Mouse (Mus musculus): ENCODE data around the gene Rec8. TPM values are rescaled to one million over a fixed set of nuclear protein-coding genes. Genes with fewer than 3 reads are reported as not detected.
A peak's percentile ranks its signal among the peaks of the same experiment; 100 is the strongest.

The Rec8 gene
- total and polyA plus RNA-seq, 2 experiments from 2014 or later, result 12.2 to 12.8 TPM

DNA sequence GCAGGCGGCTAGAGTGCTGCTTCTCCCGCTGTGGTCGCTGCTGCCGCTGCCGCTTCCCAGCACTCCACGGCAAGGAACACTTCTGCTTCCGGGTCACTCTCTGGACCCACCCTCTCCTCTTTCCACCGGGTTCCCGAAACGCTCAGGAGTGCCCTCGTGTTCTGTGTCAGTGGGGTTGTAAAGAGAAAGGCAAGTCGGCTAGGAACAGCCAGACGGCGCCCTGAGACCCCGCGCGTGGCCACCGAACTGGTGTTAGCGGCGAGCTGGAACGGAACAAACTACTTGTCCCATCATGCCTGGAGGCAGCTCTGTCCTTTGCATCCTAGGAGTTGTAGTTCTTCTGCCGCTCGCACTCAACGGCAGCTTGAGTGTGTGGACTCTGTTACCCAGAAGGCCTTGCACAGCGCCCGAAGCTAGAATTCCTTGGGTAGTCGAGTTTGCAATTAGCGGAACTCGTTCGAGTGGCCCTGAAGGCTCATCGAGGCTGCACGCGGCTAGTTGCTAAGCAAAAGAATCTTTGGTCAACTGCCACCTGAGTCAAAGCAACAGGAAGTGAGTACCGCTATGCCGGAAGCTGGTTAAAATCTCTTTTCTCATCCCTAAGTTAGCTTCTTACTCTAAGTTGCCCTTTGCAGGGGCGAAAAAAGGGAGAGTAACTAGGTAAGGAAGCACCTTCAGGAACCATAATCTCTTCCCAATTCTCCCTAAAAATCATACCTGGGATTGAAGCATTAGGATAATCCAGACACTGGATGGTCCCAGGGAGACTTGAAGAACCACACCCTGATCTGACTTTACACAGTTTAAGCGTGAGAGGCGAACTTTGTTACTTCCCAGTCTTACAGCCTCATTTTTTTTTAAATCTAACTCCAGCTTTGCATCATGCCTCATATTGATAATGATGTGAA, 54.2 kb downstream of the Rec8 start, which contains the start of the genes Gmpr2 and Nedd8:
Gene Gmpr2 (plus strand): TSS at position 109 of the 908 bp plus-strand sequence.
Gene Nedd8 (minus strand): TSS at position 292 of the 908 bp plus-strand sequence.
- peak; percentile 97 for DNase-seq (ENCODE audit: low spot score)
- peak within 1 kb of the TSS; percentile 82 for H3K27ac ChIP-seq
- H3K4me3 ChIP-seq (ENCODE audit: low read length), result peak within 1 kb of the TSS; percentile 60
- ATAC-seq, result peak; percentile 97
- peaks cover 4% of the 10 kb centered on the region for H3K4me1 ChIP-seq (ENCODE audit: insufficient read depth, low read length)
- peak within 1 kb of the TSS; percentile 54 for H3K9ac ChIP-seq (replicated peaks; ENCODE audit: low read length)
- no peaks in the 10 kb centered on the region for H3K27me3 ChIP-seq (ENCODE audit: insufficient read depth, low read length)
- peak within 1 kb of the TSS; percentile 62 for H3K4me2 ChIP-seq (ENCODE audit: low read depth, low read length)
- 1% methylated on average over 38 of the region's 38 CpGs for WGBS
- no peak for TF ChIP-seq CTCF (IDR thresholded peaks at IDR 0.05; ENCODE audit: low read depth)
- peaks cover 14% of the 10 kb centered on the region; the same call in 1 of the 2 replicates for H3K36me3 ChIP-seq (ENCODE audit: insufficient read depth, low read length)
- no peaks in the 10 kb centered on the region for H3K9me3 ChIP-seq (ENCODE audit: low read length)

DNA sequence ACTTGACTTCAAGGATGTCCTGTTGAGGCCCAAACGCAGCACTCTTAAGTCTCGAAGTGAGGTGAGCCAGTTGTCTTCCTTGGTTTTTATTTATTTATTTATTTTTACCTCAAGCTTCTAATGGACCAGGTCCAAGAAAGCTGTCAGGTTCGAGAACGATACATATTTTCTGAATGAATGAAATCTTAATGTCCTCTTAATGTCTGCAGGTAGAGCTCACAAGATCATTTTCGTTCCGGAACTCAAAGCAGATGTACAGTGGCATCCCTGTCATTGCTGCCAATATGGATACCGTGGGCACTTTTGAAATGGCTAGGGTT, 54.9 kb downstream of the Rec8 start:
- Histone ChIP-seq H3K27me3 (ENCODE audit: insufficient read depth, low read length) (no peaks in the 10 kb centered on the region), H3K27ac (0 out of 2 replicates have a peak overlapping the region, but pooled peaks have one; percentile 82), H3K9me3 (ENCODE audit: low read length) (no peaks in the 10 kb centered on the region), H3K4me1 (ENCODE audit: insufficient read depth, low read length) (peaks cover 4% of the 10 kb centered on the region), H3K9ac (replicated peaks; ENCODE audit: low read length) (no peak overlapping the region), H3K4me3 (ENCODE audit: low read length) (peak overlapping the region; percentile 60), H3K36me3 (ENCODE audit: insufficient read depth, low read length) (peaks cover 16% of the 10 kb centered on the region; the same call in 1 of the 2 replicates), H3K4me2 (ENCODE audit: low read depth, low read length) (peak overlapping the region; percentile 62)
- WGBS, result 82% methylated on average over 7 of the region's 7 CpGs
- no peak for TF ChIP-seq CTCF (IDR thresholded peaks at IDR 0.05; ENCODE audit: low read depth)
- no peak for ATAC-seq
- no peak for DNase-seq (ENCODE audit: low spot score)

Other genes with a start within 250 kb of the Rec8 start
Only the 30 nearest of the 32 such genes appear.
- 15.8 and 18.4 TPM in 2 replicates for gene Dhrs4, start 139.3 kb upstream of the Rec8 start, total RNA-seq (2014; rRNA removed)
- gene Dhrs4, start 139.3 kb upstream of the Rec8 start, polyA plus RNA-seq (2015; fragmentation: Nextera tagmentation; extraction: Ambion mirVana), result 28.1 and 29.6 TPM in 2 replicates
- gene Carmil3, start 127.4 kb upstream of the Rec8 start, total RNA-seq (2014; rRNA removed), result 90.5 and 120 TPM in 2 replicates
- gene Carmil3, start 127.4 kb upstream of the Rec8 start, polyA plus RNA-seq (2015; fragmentation: Nextera tagmentation; extraction: Ambion mirVana), result 23.8 and 25.2 TPM in 2 replicates
- gene Cpne6, start 107.6 kb upstream of the Rec8 start, total RNA-seq (2014; rRNA removed), result 8.3 and 19.7 TPM in 2 replicates
- gene Cpne6, start 107.6 kb upstream of the Rec8 start, polyA plus RNA-seq (2015; fragmentation: Nextera tagmentation; extraction: Ambion mirVana), result 25.3 and 28.0 TPM in 2 replicates
- 4.4 and 7.1 TPM in 2 replicates for gene Nrl, start 93.1 kb upstream of the Rec8 start, total RNA-seq (2014; rRNA removed)
- 0.23 and 0.33 TPM in 2 replicates for gene Nrl, start 93.1 kb upstream of the Rec8 start, polyA plus RNA-seq (2015; fragmentation: Nextera tagmentation; extraction: Ambion mirVana)
- gene Pck2, start 77.8 kb upstream of the Rec8 start, total RNA-seq (2014; rRNA removed), result 30.5 and 32.0 TPM in 2 replicates
- 19.9 and 22.5 TPM in 2 replicates for gene Pck2, start 77.8 kb upstream of the Rec8 start, polyA plus RNA-seq (2015; fragmentation: Nextera tagmentation; extraction: Ambion mirVana)
- 97.9 and 118 TPM in 2 replicates for gene Dcaf11, start 58.0 kb upstream of the Rec8 start, total RNA-seq (2014; rRNA removed)
- gene Dcaf11, start 58.0 kb upstream of the Rec8 start, polyA plus RNA-seq (2015; fragmentation: Nextera tagmentation; extraction: Ambion mirVana), result 94.1 and 102 TPM in 2 replicates
- gene A730061H03Rik, start 57.6 kb upstream of the Rec8 start, total RNA-seq (2014; rRNA removed), result not detected in 2 replicates
- gene A730061H03Rik, start 57.6 kb upstream of the Rec8 start, polyA plus RNA-seq (2015; fragmentation: Nextera tagmentation; extraction: Ambion mirVana), result 0.55 TPM in 1 of 2 replicates, not detected in the other
- 2.9 TPM in 1 of 2 replicates, not detected in the other for gene Fitm1, start 42.4 kb upstream of the Rec8 start, total RNA-seq (2014; rRNA removed)
- 0.25 TPM in 1 of 2 replicates, not detected in the other for gene Fitm1, start 42.4 kb upstream of the Rec8 start, polyA plus RNA-seq (2015; fragmentation: Nextera tagmentation; extraction: Ambion mirVana)
- gene Psme1, start 39.9 kb upstream of the Rec8 start, total RNA-seq (2014; rRNA removed), result 86.5 and 128 TPM in 2 replicates
- 226 and 244 TPM in 2 replicates for gene Psme1, start 39.9 kb upstream of the Rec8 start, polyA plus RNA-seq (2015; fragmentation: Nextera tagmentation; extraction: Ambion mirVana)
- 26.6 and 51.6 TPM in 2 replicates for gene Emc9, start 32.7 kb upstream of the Rec8 start, total RNA-seq (2014; rRNA removed)
- gene Emc9, start 32.7 kb upstream of the Rec8 start, polyA plus RNA-seq (2015; fragmentation: Nextera tagmentation; extraction: Ambion mirVana), result 79.0 and 82.2 TPM in 2 replicates
- 51.9 and 57.6 TPM in 2 replicates for gene Psme2, start 26.9 kb upstream of the Rec8 start, total RNA-seq (2014; rRNA removed)
- gene Psme2, start 26.9 kb upstream of the Rec8 start, polyA plus RNA-seq (2015; fragmentation: Nextera tagmentation; extraction: Ambion mirVana), result 163 and 208 TPM in 2 replicates
- 23.6 and 25.5 TPM in 2 replicates for gene Rnf31, start 26.3 kb upstream of the Rec8 start, total RNA-seq (2014; rRNA removed)
- 21.0 and 21.2 TPM in 2 replicates for gene Rnf31, start 26.3 kb upstream of the Rec8 start, polyA plus RNA-seq (2015; fragmentation: Nextera tagmentation; extraction: Ambion mirVana)
- gene Irf9, start 14.5 kb upstream of the Rec8 start, total RNA-seq (2014; rRNA removed), result 14.8 and 18.4 TPM in 2 replicates
- 7.3 and 10.1 TPM in 2 replicates for gene Irf9, start 14.5 kb upstream of the Rec8 start, polyA plus RNA-seq (2015; fragmentation: Nextera tagmentation; extraction: Ambion mirVana)
- gene Ipo4, start 17.9 kb downstream of the Rec8 start, total RNA-seq (2014; rRNA removed), result 120 and 132 TPM in 2 replicates
- gene Ipo4, start 17.9 kb downstream of the Rec8 start, polyA plus RNA-seq (2015; fragmentation: Nextera tagmentation; extraction: Ambion mirVana), result 92.5 and 106 TPM in 2 replicates
- 2.8 and 7.9 TPM in 2 replicates for gene Gm49378, start 19.9 kb downstream of the Rec8 start, total RNA-seq (2014; rRNA removed)
- gene Gm49378, start 19.9 kb downstream of the Rec8 start, polyA plus RNA-seq (2015; fragmentation: Nextera tagmentation; extraction: Ambion mirVana), result 1.0 and 1.4 TPM in 2 replicates
- 55.3 and 59.3 TPM in 2 replicates for gene Tm9sf1, start 25.8 kb downstream of the Rec8 start, total RNA-seq (2014; rRNA removed)
- gene Tm9sf1, start 25.8 kb downstream of the Rec8 start, polyA plus RNA-seq (2015; fragmentation: Nextera tagmentation; extraction: Ambion mirVana), result 59.7 and 62.8 TPM in 2 replicates
- gene Tssk4, start 32.1 kb downstream of the Rec8 start, total RNA-seq (2014; rRNA removed), result 0.32 and 1.3 TPM in 2 replicates
- 0.24 and 0.28 TPM in 2 replicates for gene Tssk4, start 32.1 kb downstream of the Rec8 start, polyA plus RNA-seq (2015; fragmentation: Nextera tagmentation; extraction: Ambion mirVana)
- 40.6 and 45.1 TPM in 2 replicates for gene Mdp1, start 42.5 kb downstream of the Rec8 start, total RNA-seq (2014; rRNA removed)
- 70.6 and 70.8 TPM in 2 replicates for gene Mdp1, start 42.5 kb downstream of the Rec8 start, polyA plus RNA-seq (2015; fragmentation: Nextera tagmentation; extraction: Ambion mirVana)
- 17.5 and 24.3 TPM in 2 replicates for gene Gmpr2, start 53.9 kb downstream of the Rec8 start, total RNA-seq (2014; rRNA removed)
- 36.9 and 37.6 TPM in 2 replicates for gene Gmpr2, start 53.9 kb downstream of the Rec8 start, polyA plus RNA-seq (2015; fragmentation: Nextera tagmentation; extraction: Ambion mirVana)
- 128 and 143 TPM in 2 replicates for gene Nedd8, start 54.1 kb downstream of the Rec8 start, total RNA-seq (2014; rRNA removed)
- 629 TPM in 2 replicates for gene Nedd8, start 54.1 kb downstream of the Rec8 start, polyA plus RNA-seq (2015; fragmentation: Nextera tagmentation; extraction: Ambion mirVana)
- 18.7 and 21.9 TPM in 2 replicates for gene Tinf2, start 63.8 kb downstream of the Rec8 start, total RNA-seq (2014; rRNA removed)
- 23.8 and 27.3 TPM in 2 replicates for gene Tinf2, start 63.8 kb downstream of the Rec8 start, polyA plus RNA-seq (2015; fragmentation: Nextera tagmentation; extraction: Ambion mirVana)
- gene Tgm1, start 95.9 kb downstream of the Rec8 start, total RNA-seq (2014; rRNA removed), result 0.10 and 0.11 TPM in 2 replicates
- gene Tgm1, start 95.9 kb downstream of the Rec8 start, polyA plus RNA-seq (2015; fragmentation: Nextera tagmentation; extraction: Ambion mirVana), result 0.06 and 0.16 TPM in 2 replicates
- gene Rabggta, start 104.2 kb downstream of the Rec8 start, total RNA-seq (2014; rRNA removed), result 78.7 and 83.8 TPM in 2 replicates
- 50.4 and 51.9 TPM in 2 replicates for gene Rabggta, start 104.2 kb downstream of the Rec8 start, polyA plus RNA-seq (2015; fragmentation: Nextera tagmentation; extraction: Ambion mirVana)
- gene Dhrs1, start 127.7 kb downstream of the Rec8 start, total RNA-seq (2014; rRNA removed), result 62.0 and 69.2 TPM in 2 replicates
- 86.0 and 88.3 TPM in 2 replicates for gene Dhrs1, start 127.7 kb downstream of the Rec8 start, polyA plus RNA-seq (2015; fragmentation: Nextera tagmentation; extraction: Ambion mirVana)
- gene Nop9, start 127.7 kb downstream of the Rec8 start, total RNA-seq (2014; rRNA removed), result 19.9 and 28.9 TPM in 2 replicates
- 23.0 and 23.5 TPM in 2 replicates for gene Nop9, start 127.7 kb downstream of the Rec8 start, polyA plus RNA-seq (2015; fragmentation: Nextera tagmentation; extraction: Ambion mirVana)
- 1.9 TPM in 1 of 2 replicates, not detected in the other for gene Cideb, start 140.4 kb downstream of the Rec8 start, total RNA-seq (2014; rRNA removed)
- gene Cideb, start 140.4 kb downstream of the Rec8 start, polyA plus RNA-seq (2015; fragmentation: Nextera tagmentation; extraction: Ambion mirVana), result 0.75 and 0.81 TPM in 2 replicates
- gene Ltb4r2, start 143.4 kb downstream of the Rec8 start, total RNA-seq (2014; rRNA removed), result 0.16 and 0.32 TPM in 2 replicates
- gene Ltb4r2, start 143.4 kb downstream of the Rec8 start, polyA plus RNA-seq (2015; fragmentation: Nextera tagmentation; extraction: Ambion mirVana), result 0.69 and 0.78 TPM in 2 replicates
- 0.43 and 0.52 TPM in 2 replicates for gene Ltb4r1, start 147.9 kb downstream of the Rec8 start, total RNA-seq (2014; rRNA removed)
- gene Ltb4r1, start 147.9 kb downstream of the Rec8 start, polyA plus RNA-seq (2015; fragmentation: Nextera tagmentation; extraction: Ambion mirVana), result 0.64 and 0.71 TPM in 2 replicates
- gene Adcy4, start 166.1 kb downstream of the Rec8 start, total RNA-seq (2014; rRNA removed), result 5.6 and 5.8 TPM in 2 replicates
- 1.7 and 2.8 TPM in 2 replicates for gene Adcy4, start 166.1 kb downstream of the Rec8 start, polyA plus RNA-seq (2015; fragmentation: Nextera tagmentation; extraction: Ambion mirVana)
- 0.42 and 1.7 TPM in 2 replicates for gene Ripk3, start 170.8 kb downstream of the Rec8 start, total RNA-seq (2014; rRNA removed)
- gene Ripk3, start 170.8 kb downstream of the Rec8 start, polyA plus RNA-seq (2015; fragmentation: Nextera tagmentation; extraction: Ambion mirVana), result 1.7 and 2.0 TPM in 2 replicates